Mouse (Mus musculus): ENCODE results near the gene Lrfn2.

GRCm38 (mm10) chr17:49064526-49064925, 132.3 kb downstream of the Lrfn2 start:
- no peak for TF ChIP-seq EP300 (optimal IDR thresholded peaks at IDR 0.05)
- TF ChIP-seq CTCF (IDR thresholded peaks at IDR 0.05; ENCODE audit: low read depth) = no peak

All from stomach, postnatal 0 days (tissue).